Mouse (Mus musculus) kidney, adult 2 months (tissue): ENCODE data around the gene Galr3.

ENCODE experiments used
- CTCF ChIP-seq: fragments of 200-500 bp; conservative IDR thresholded peaks from 2 replicates; pipeline ENCODE4 v1.5.1; 2011; ENCODE audit warnings: low read depth, mild to moderate bottlenecking, control low read depth, low read length, moderate library complexity, mixed read lengths; ENCODE audit not compliant: insufficient read depth, insufficient read length
- POLR2A ChIP-seq: fragments of 200-500 bp; IDR thresholded peaks from one replicate; pipeline ENCODE4 v1.6.1; 2011; ENCODE audit warnings: low read depth, low read length, control low read depth

DNA sequence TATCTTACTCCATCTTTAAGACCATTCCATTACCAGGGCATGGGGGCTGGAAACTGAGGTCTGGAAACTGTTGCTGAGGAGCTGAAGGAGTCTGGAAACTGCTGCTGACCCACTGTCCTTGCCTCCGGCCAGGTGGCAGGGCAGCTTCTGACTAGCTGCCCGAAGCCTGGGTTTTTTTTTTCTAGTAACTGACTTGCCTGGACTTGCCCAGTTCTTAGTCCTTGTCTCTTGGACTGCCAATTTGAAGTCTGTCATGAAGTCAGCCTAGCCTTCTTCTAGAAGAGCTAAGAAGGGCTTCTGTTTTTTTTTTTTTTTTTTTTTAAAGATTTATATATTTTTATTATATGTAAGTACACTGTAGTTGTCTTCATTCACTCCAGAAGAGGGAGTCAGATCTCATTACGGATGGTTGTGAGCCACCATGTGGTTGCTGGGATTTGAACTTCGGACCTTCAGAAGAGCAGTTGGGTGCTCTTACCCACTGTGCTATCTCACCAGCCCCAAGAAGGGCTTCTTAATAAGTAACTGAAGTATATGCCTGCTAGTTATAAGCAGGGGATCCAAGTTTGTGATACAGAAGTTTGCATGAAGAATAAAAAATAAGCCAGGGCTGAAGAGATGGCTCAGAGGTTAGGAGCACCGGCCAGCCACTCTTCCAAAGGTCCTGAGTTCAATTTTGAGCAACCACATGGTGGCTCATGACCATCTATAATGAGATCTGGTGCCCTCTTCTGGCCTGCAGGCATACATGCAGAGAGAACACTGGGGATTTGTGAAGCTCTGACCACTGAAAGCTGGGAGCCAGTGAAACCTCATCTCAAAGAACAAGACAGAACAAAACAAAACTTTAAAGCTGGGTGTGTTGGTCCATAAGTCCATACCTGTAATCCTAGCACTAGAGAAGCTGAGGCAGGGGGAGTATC lies 29.7 kb downstream of the Galr3 start:
- no peak for TF ChIP-seq POLR2A
- peak; percentile 80 for TF ChIP-seq CTCF
